Mouse (Mus musculus): ENCODE results near the gene Zfp715. TPM values are rescaled to one million over a fixed set of nuclear protein-coding genes. Genes with fewer than 3 reads are reported as not detected.
"Not testable (repeated sequence)": the region's sequence is repeated elsewhere in the genome, so short reads cannot be mapped to it uniquely, and the experiment has no call there.

Gene Zfp715
- polyA plus RNA-seq, 1 experiment from 2014 or later, result 14.8 TPM

DNA sequence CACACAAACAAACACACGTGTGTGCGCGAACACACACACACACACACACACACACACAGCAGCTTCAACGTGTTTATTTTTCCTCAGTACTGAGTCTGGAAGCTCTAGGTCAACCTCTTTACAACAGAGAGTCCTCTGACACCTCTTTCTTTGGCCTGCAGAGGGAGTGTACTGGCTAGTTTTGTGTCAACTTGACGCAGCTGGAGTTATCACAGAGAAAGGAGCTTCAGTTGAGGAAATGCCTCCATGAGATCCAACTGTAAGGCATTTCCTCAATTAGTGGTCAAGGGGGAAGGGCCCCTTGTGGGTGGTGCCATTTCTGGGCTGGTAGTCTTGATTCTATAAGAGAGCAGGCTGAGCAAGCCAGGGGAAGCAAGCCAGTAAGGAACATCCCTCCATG, 36.5 kb upstream of the Zfp715 start:
- DNase-seq (ENCODE audit: low spot score); ATAC-seq (ENCODE audit: low read depth): not testable (repeated sequence)

DNA sequence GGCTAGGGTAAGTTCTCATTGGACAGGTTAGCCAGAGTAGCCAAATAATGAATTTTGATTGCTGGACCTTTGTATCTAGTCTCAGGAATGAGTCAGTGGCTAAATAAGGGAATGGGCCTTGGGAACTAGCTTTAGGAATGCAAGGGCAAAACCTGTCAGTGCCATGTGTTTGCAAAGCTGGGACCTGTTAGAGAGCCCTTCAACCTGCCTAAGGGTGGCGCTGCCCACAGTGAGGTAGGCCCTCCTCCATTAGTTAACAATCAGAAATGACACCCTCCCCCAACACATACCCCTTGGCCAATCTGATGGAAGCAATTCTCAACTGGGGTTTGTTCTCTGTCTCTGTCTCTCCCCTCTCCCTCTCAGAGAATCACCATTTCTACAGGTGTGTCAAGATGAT, 33.5 kb upstream of the Zfp715 start:
- Histone ChIP-seq H3K36me3 (ENCODE audit: control insufficient read depth, insufficient read depth, low read length) (no peaks in the 10 kb centered on the region), H3K27ac (replicated peaks; ENCODE audit: low read depth, low read length) (no peak overlapping the region), H3K4me2 (ENCODE audit: low read depth, low read length) (no peak overlapping the region), H3K4me3 (ENCODE audit: low read depth, low read length) (no peak overlapping the region), H3K9ac (ENCODE audit: low read depth, low read length) (no peak overlapping the region), H3K9me3 (ENCODE audit: control insufficient read depth, low read length) (no peaks in the 10 kb centered on the region), H3K27me3 (replicated peaks; ENCODE audit: control insufficient read depth, insufficient read depth, low read length) (no peaks in the 10 kb centered on the region), H3K4me1 (ENCODE audit: control insufficient read depth, insufficient read depth, low read length) (no peaks in the 10 kb centered on the region)
- ATAC-seq (ENCODE audit: low read depth) (no peak), DNase-seq (ENCODE audit: low spot score) (no peak)
- 67% methylated on average over 1 of the region's 1 CpGs for WGBS

More for the DNA sequence above, 36.5 kb upstream of the Zfp715 start:
- H3K4me2 ChIP-seq (ENCODE audit: low read depth, low read length); H3K27me3 ChIP-seq (replicated peaks; ENCODE audit: control insufficient read depth, insufficient read depth, low read length); H3K9ac ChIP-seq (ENCODE audit: low read depth, low read length); H3K9me3 ChIP-seq (ENCODE audit: control insufficient read depth, low read length); H3K4me3 ChIP-seq (ENCODE audit: low read depth, low read length); H3K4me1 ChIP-seq (ENCODE audit: control insufficient read depth, insufficient read depth, low read length); H3K27ac ChIP-seq (replicated peaks; ENCODE audit: low read depth, low read length); H3K36me3 ChIP-seq (ENCODE audit: control insufficient read depth, insufficient read depth, low read length): not testable (repeated sequence)
- 65% methylated on average over 5 of the region's 5 CpGs for WGBS

DNA sequence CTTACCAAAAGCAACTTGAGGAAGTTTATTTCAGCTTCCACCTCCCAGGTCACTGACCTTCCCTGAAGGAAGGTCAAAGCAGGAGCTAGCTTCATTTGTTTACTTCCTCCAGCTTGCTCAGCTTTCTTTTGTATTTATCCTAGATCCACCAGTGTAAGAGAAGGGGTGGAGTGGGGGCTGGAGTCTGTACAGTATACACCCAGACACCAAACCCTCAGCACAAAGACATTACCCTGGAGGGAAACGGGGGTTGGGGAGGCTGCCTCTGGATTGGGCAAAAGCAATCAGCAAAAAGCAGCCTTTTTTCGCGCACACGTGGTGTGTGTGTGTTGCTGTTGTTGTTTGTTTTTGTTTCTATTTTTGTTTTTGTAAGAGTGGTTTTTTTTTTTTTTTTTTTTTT, 33.1 kb upstream of the Zfp715 start:
- H3K27ac ChIP-seq (replicated peaks; ENCODE audit: low read depth, low read length), result no peak overlapping the region
- H3K4me3 ChIP-seq (ENCODE audit: low read depth, low read length), result no peak overlapping the region
- no peaks in the 10 kb centered on the region for H3K27me3 ChIP-seq (replicated peaks; ENCODE audit: control insufficient read depth, insufficient read depth, low read length)
- H3K4me1 ChIP-seq (ENCODE audit: control insufficient read depth, insufficient read depth, low read length), result no peaks in the 10 kb centered on the region
- H3K36me3 ChIP-seq (ENCODE audit: control insufficient read depth, insufficient read depth, low read length), result no peaks in the 10 kb centered on the region
- DNase-seq (ENCODE audit: low spot score) (no peak), ATAC-seq (ENCODE audit: low read depth) (no peak)
- 56% methylated on average over 4 of the region's 4 CpGs for WGBS
- no peaks in the 10 kb centered on the region for H3K9me3 ChIP-seq (ENCODE audit: control insufficient read depth, low read length)
- no peak overlapping the region for H3K9ac ChIP-seq (ENCODE audit: low read depth, low read length)
- H3K4me2 ChIP-seq (ENCODE audit: low read depth, low read length), result no peak overlapping the region

DNA sequence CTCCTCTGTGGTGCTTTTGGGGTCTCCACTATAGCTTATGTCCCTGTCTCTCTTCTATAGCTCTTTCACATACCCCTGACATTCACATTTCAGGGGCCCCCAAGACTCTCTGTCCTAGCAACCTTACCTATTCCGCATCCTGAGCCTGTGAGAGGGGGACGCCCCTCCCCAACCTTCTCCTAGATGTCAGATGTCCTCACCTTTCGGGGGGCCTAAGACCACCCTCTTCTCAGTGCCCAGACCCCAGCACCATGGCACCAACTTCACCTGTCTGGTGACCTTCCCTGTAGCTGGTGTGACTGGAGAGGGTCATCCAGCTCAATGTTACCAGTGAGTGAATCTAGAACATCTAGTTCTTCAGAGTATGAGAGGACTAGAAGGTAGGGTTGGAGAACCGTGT, 31.4 kb upstream of the Zfp715 start:
- no peak overlapping the region for H3K4me3 ChIP-seq (ENCODE audit: low read depth, low read length)
- H3K4me1 ChIP-seq (ENCODE audit: control insufficient read depth, insufficient read depth, low read length), result no peaks in the 10 kb centered on the region
- H3K9ac ChIP-seq (ENCODE audit: low read depth, low read length), result no peak overlapping the region
- ATAC-seq (ENCODE audit: low read depth) (no peak), DNase-seq (ENCODE audit: low spot score) (no peak)
- H3K27ac ChIP-seq (replicated peaks; ENCODE audit: low read depth, low read length), result no peak overlapping the region
- no peaks in the 10 kb centered on the region for H3K27me3 ChIP-seq (replicated peaks; ENCODE audit: control insufficient read depth, insufficient read depth, low read length)
- H3K4me2 ChIP-seq (ENCODE audit: low read depth, low read length), result no peak overlapping the region
- H3K36me3 ChIP-seq (ENCODE audit: control insufficient read depth, insufficient read depth, low read length), result no peaks in the 10 kb centered on the region
- no peaks in the 10 kb centered on the region for H3K9me3 ChIP-seq (ENCODE audit: control insufficient read depth, low read length)
- WGBS, result 82% methylated on average over 4 of the region's 4 CpGs

DNA sequence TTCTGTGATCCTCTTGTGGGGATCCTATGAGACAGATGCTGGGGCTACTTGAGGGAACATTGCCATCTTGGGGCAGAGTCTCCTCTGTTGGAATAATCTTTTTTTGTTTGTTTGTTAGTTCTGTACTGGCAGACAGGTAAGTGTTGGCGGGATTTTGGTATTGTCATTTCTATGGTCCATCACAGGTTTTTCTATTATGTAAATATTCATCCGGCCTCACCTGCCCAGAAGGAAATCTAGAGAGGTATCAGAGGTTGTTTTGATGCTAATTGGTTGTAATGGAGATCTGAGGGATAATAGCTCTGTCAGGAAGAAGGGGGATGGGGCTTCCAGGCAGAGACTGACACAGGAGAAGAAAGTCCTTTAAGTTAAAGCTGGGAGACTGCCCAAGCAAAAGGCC, 30.9 kb upstream of the Zfp715 start:
- ATAC-seq (ENCODE audit: low read depth), result no peak
- no peak overlapping the region for H3K4me2 ChIP-seq (ENCODE audit: low read depth, low read length)
- 65% methylated on average over 2 of the region's 2 CpGs for WGBS
- H3K27me3 ChIP-seq (replicated peaks; ENCODE audit: control insufficient read depth, insufficient read depth, low read length), result no peaks in the 10 kb centered on the region
- no peaks in the 10 kb centered on the region for H3K36me3 ChIP-seq (ENCODE audit: control insufficient read depth, insufficient read depth, low read length)
- no peak overlapping the region for H3K9ac ChIP-seq (ENCODE audit: low read depth, low read length)
- no peak overlapping the region for H3K4me3 ChIP-seq (ENCODE audit: low read depth, low read length)
- no peaks in the 10 kb centered on the region for H3K9me3 ChIP-seq (ENCODE audit: control insufficient read depth, low read length)
- H3K27ac ChIP-seq (replicated peaks; ENCODE audit: low read depth, low read length), result no peak overlapping the region
- no peak for DNase-seq (ENCODE audit: low spot score)
- no peaks in the 10 kb centered on the region for H3K4me1 ChIP-seq (ENCODE audit: control insufficient read depth, insufficient read depth, low read length)

DNA sequence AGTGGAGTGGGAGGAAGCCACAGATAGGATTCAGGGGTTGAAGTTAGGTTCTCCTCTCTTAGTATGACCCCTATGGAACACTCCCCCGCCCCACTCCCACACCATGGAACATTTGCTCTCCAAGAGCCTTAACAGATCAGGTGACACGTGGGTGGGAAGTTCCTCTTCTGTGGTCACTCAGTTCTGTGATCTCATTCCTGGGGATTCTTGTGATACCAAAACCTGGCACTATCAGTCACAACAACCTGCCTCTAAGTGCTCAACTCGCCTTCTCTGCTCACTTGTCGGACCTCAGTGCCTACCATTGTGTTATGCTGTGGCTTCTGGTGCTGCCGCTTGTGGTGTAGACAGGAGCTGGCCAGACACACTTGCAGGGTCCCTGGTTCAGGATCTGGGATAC, 30.1 kb upstream of the Zfp715 start:
- ATAC-seq (ENCODE audit: low read depth), result no peak
- H3K9me3 ChIP-seq (ENCODE audit: control insufficient read depth, low read length), result no peaks in the 10 kb centered on the region
- H3K27me3 ChIP-seq (replicated peaks; ENCODE audit: control insufficient read depth, insufficient read depth, low read length), result no peaks in the 10 kb centered on the region
- H3K4me1 ChIP-seq (ENCODE audit: control insufficient read depth, insufficient read depth, low read length), result no peaks in the 10 kb centered on the region
- no peak overlapping the region for H3K4me3 ChIP-seq (ENCODE audit: low read depth, low read length)
- no peak overlapping the region for H3K4me2 ChIP-seq (ENCODE audit: low read depth, low read length)
- WGBS, result 73% methylated on average over 5 of the region's 5 CpGs
- H3K36me3 ChIP-seq (ENCODE audit: control insufficient read depth, insufficient read depth, low read length), result no peaks in the 10 kb centered on the region
- DNase-seq (ENCODE audit: low spot score), result no peak
- no peak overlapping the region for H3K27ac ChIP-seq (replicated peaks; ENCODE audit: low read depth, low read length)
- no peak overlapping the region for H3K9ac ChIP-seq (ENCODE audit: low read depth, low read length)

DNA sequence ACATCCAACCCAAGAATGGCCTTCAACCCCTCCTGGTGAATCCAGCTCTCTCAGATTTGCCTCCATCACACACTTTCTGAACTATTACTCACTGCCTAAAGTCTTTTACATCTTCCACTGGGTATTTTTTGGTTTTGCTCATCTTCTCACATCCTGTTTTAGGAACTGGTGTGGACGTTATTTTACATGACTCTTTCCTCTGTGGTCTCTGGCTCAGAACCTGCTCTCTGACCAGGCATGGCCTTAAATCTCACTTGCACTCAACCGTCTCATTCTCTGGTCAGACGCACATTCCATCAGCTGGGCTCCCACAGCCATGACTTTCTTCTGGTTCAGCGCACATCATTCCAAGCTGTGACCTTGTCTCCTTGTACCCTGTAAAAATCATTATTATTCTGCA, 27.7 kb upstream of the Zfp715 start:
- DNase-seq (ENCODE audit: low spot score) (no peak), ATAC-seq (ENCODE audit: low read depth) (no peak)
- H3K4me2 ChIP-seq (ENCODE audit: low read depth, low read length), result no peak overlapping the region
- no peaks in the 10 kb centered on the region for H3K4me1 ChIP-seq (ENCODE audit: control insufficient read depth, insufficient read depth, low read length)
- no peaks in the 10 kb centered on the region for H3K27me3 ChIP-seq (replicated peaks; ENCODE audit: control insufficient read depth, insufficient read depth, low read length)
- 87% methylated on average over 4 of the region's 4 CpGs for WGBS
- no peaks in the 10 kb centered on the region for H3K9me3 ChIP-seq (ENCODE audit: control insufficient read depth, low read length)
- H3K9ac ChIP-seq (ENCODE audit: low read depth, low read length), result no peak overlapping the region
- no peak overlapping the region for H3K4me3 ChIP-seq (ENCODE audit: low read depth, low read length)
- no peak overlapping the region for H3K27ac ChIP-seq (replicated peaks; ENCODE audit: low read depth, low read length)
- H3K36me3 ChIP-seq (ENCODE audit: control insufficient read depth, insufficient read depth, low read length), result no peaks in the 10 kb centered on the region

DNA sequence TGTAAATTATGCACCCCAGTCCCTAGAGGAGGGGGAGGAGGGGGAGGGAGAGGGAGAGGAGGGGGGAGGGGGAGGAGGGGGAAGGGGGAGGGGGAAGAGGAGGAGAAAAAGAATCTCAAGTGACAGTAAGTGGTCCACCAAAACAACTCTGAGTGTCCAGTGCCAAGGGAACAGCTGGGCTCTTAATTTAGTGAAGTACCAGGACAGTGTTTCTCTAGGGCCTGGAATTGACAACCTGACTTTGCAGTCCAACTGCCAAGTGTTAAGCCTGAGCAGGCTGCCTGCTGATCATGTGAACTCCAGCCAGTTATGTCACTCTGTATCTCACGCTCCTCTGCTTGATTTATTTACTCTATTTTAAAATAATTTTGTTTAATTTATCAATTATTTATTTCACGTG, 20.8 kb upstream of the Zfp715 start:
- Histone ChIP-seq H3K4me2 (ENCODE audit: low read depth, low read length) (no peak overlapping the region), H3K9ac (ENCODE audit: low read depth, low read length) (no peak overlapping the region), H3K36me3 (ENCODE audit: control insufficient read depth, insufficient read depth, low read length) (no peaks in the 10 kb centered on the region), H3K27me3 (replicated peaks; ENCODE audit: control insufficient read depth, insufficient read depth, low read length) (no peaks in the 10 kb centered on the region), H3K9me3 (ENCODE audit: control insufficient read depth, low read length) (no peaks in the 10 kb centered on the region), H3K27ac (replicated peaks; ENCODE audit: low read depth, low read length) (no peak overlapping the region), H3K4me1 (ENCODE audit: control insufficient read depth, insufficient read depth, low read length) (no peaks in the 10 kb centered on the region), H3K4me3 (ENCODE audit: low read depth, low read length) (no peak overlapping the region)
- ATAC-seq (ENCODE audit: low read depth) (no peak), DNase-seq (ENCODE audit: low spot score) (peak; percentile 49)
- WGBS, result 61% methylated on average over 2 of the region's 2 CpGs

DNA sequence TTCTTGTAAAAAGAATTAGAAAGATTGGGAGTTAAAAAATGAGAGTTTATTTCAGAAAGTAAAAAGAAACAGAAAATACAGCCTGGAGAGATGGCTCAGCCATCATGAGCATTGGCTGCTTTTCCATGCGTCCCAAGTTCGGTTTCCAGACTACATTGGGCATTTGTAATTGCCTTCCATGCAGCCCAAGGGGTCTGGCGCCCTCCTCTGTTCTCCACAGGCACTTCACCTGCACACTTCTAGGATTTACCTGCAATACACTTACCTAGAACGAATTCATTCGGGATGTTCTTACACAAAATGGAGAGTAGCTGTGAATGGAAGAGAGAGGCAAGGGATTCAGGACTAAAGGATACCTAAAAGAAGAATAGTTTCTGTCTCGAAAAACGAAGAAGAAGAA, 20.1 kb upstream of the Zfp715 start:
- Histone ChIP-seq H3K4me2 (ENCODE audit: low read depth, low read length) (no peak overlapping the region), H3K9me3 (ENCODE audit: control insufficient read depth, low read length) (no peaks in the 10 kb centered on the region), H3K27me3 (replicated peaks; ENCODE audit: control insufficient read depth, insufficient read depth, low read length) (no peaks in the 10 kb centered on the region), H3K4me1 (ENCODE audit: control insufficient read depth, insufficient read depth, low read length) (no peaks in the 10 kb centered on the region), H3K36me3 (ENCODE audit: control insufficient read depth, insufficient read depth, low read length) (no peaks in the 10 kb centered on the region), H3K27ac (replicated peaks; ENCODE audit: low read depth, low read length) (no peak overlapping the region), H3K9ac (ENCODE audit: low read depth, low read length) (no peak overlapping the region), H3K4me3 (ENCODE audit: low read depth, low read length) (no peak overlapping the region)
- ATAC-seq (ENCODE audit: low read depth), result no peak
- WGBS, result 40% methylated on average over 5 of the region's 7 CpGs
- no peak for DNase-seq (ENCODE audit: low spot score)

Measured in embryonic facial prominence, embryonic 14.5 days (tissue).